Mouse (Mus musculus) MEL (cell line): Measurements from ENCODE around the gene Zdhhc6.

Source experiments
- CHD1 ChIP-seq: IDR thresholded peaks from 2 replicates; pipeline ENCODE4 v1.6.1; 2012; ENCODE audit warnings: low read depth, mild to moderate bottlenecking, inconsistent platforms, low read length, improper control_type of control experiment
- CTCF ChIP-seq, 3 experiments: IDR thresholded peaks in 2 of 3; conservative IDR thresholded peaks in 1 of 3; 2 replicates each; pipeline ENCODE4 v1.5.1; 2011 to 2012; ENCODE audit warnings: low read length in 3 of 3, low read depth in 2 of 3, mild to moderate bottlenecking in 2 of 3, improper control_type of control experiment in 1 of 3, inconsistent platforms in 1 of 3, mixed read lengths in 1 of 3, moderate library complexity in 1 of 3; ENCODE audit not compliant: control insufficient read depth in 1 of 3, insufficient read depth in 1 of 3, poor library complexity in 1 of 3, severe bottlenecking in 1 of 3
- MAFK ChIP-seq: IDR thresholded peaks from 2 replicates; pipeline ENCODE4 v1.6.1; 2011; ENCODE audit warnings: low read depth, mild to moderate bottlenecking, low read length, improper control_type of control experiment, borderline replicate concordance
- NELFE ChIP-seq: IDR thresholded peaks from 2 replicates; pipeline ENCODE4 v1.6.1; 2011; ENCODE audit warnings: low read depth, low read length, improper control_type of control experiment
- POLR2A ChIP-seq, 2 experiments: IDR thresholded peaks; 2 replicates each; pipeline ENCODE4 v1.6.1; 2011 to 2012; ENCODE audit warnings: low read length in 2 of 2, mild to moderate bottlenecking in 2 of 2, control low read depth in 1 of 2, improper control_type of control experiment in 1 of 2, low read depth in 1 of 2, moderate library complexity in 1 of 2; ENCODE audit not compliant: control insufficient read depth in 1 of 2, insufficient read depth in 1 of 2, poor library complexity in 1 of 2
- TAL1 ChIP-seq: IDR thresholded peaks from 2 replicates; pipeline ENCODE4 v1.6.1; 2012; ENCODE audit warnings: mild to moderate bottlenecking, inconsistent platforms, low read length, moderate library complexity, mixed read lengths
- TBP ChIP-seq: IDR thresholded peaks from 2 replicates; pipeline ENCODE4 v1.8.0; 2011; ENCODE audit warnings: low read depth, low read length, improper control_type of control experiment
- TCF12 ChIP-seq: IDR thresholded peaks from 2 replicates; pipeline ENCODE4 v1.6.1; 2014; ENCODE audit warnings: low read depth, mild to moderate bottlenecking, inconsistent platforms, low read length, improper control_type of control experiment, moderate library complexity
- USF1 ChIP-seq: IDR thresholded peaks from 2 replicates; pipeline ENCODE4 v1.6.1; 2014; ENCODE audit warnings: low read depth, mild to moderate bottlenecking, inconsistent platforms, low read length, improper control_type of control experiment, moderate library complexity
- ZMIZ1 ChIP-seq: IDR thresholded peaks from 2 replicates; pipeline ENCODE4 v1.6.1; 2012; ENCODE audit warnings: low read depth, mild to moderate bottlenecking, inconsistent platforms, low read length, improper control_type of control experiment, moderate library complexity
- ZNF384 ChIP-seq: IDR thresholded peaks from 2 replicates; pipeline ENCODE4 v1.6.1; 2012; ENCODE audit warnings: low read depth, mild to moderate bottlenecking, inconsistent platforms, low read length, improper control_type of control experiment

- TF ChIP-seq USF1 (no peak), ZMIZ1 (no peak), ZNF384 (peak; percentile 71), CTCF (IDR thresholded peaks at IDR 0.05 in 2 of 3, conservative IDR thresholded peaks at IDR 0.05 in 1 of 3; ENCODE audit: control insufficient read depth in 1 of 3, insufficient read depth in 1 of 3, low read depth in 2 of 3, low read length in 3 of 3, poor library complexity in 1 of 3, severe bottlenecking in 1 of 3) (no peak), NELFE (no peak), POLR2A (IDR thresholded peaks at IDR 0.05; ENCODE audit: control insufficient read depth in 1 of 2, insufficient read depth in 1 of 2, low read depth in 1 of 2, low read length in 2 of 2, poor library complexity in 1 of 2) (no peak; a peak in 1 of 4 replicates), TBP (no peak), CHD1 (no peak), TCF12 (no peak), MAFK (no peak), TAL1 (no peak)
Observed at GRCm38 (mm10) chr19:55292210-55292850, 23.5 kb downstream of the Zdhhc6 start.
